Mouse (Mus musculus) midbrain, embryonic 12.5 days (tissue): ENCODE results near the gene Ap2b1. TPM values are rescaled to one million over a fixed set of nuclear protein-coding genes. Genes with fewer than 3 reads are reported as not detected.

Source experiments
- ATAC-seq: fragments of 200-750 bp; cut with Nextera tagmentation; 2 replicates; pipeline ENCODE4 v1.8.0; 2017; ENCODE audit warnings: low read depth, moderate TSS enrichment, moderate library complexity; ENCODE audit not compliant: low FRiP score
- H3K27ac ChIP-seq: fragments of 300-500 bp; sonication (generic); replicated peaks from 2 replicates; pipeline ENCODE4 v1.5.1; 2016; ENCODE audit warnings: mild to moderate bottlenecking
- H3K27me3 ChIP-seq: fragments of 300-500 bp; sonication (generic); 2 replicates; pipeline ENCODE4 v1.6.1; 2016; ENCODE audit warnings: mild to moderate bottlenecking
- H3K36me3 ChIP-seq: fragments of 300-500 bp; sonication (generic); 2 replicates; pipeline ENCODE4 v1.6.1; 2016
- H3K4me1 ChIP-seq: fragments of 300-500 bp; sonication (generic); 2 replicates; pipeline ENCODE4 v1.6.1; 2016
- H3K4me2 ChIP-seq: fragments of 300-500 bp; sonication (generic); replicated peaks from 2 replicates; pipeline ENCODE4 v1.6.1; 2016; ENCODE audit warnings: mild to moderate bottlenecking, moderate library complexity
- H3K4me3 ChIP-seq: fragments of 300-500 bp; sonication (generic); 2 replicates; pipeline ENCODE4 v1.5.1; 2016; ENCODE audit warnings: mild to moderate bottlenecking
- H3K9ac ChIP-seq: fragments of 300-500 bp; sonication (generic); replicated peaks from 2 replicates; pipeline ENCODE4 v1.6.1; 2016; ENCODE audit warnings: mild to moderate bottlenecking, moderate library complexity
- H3K9me3 ChIP-seq: fragments of 300-500 bp; sonication (generic); 2 replicates; pipeline ENCODE4 v1.6.1; 2016; ENCODE audit warnings: mild to moderate bottlenecking
- WGBS: fragments of 180-500 bp; shearing (Covaris S2); methylation state at CpG from one replicate; pipeline ENCODE4 v1.1.7; 2016; 5-methylcytosine and 5-hydroxymethylcytosine counted together
- polyA plus RNA-seq: library from polyadenylated mRNA; unstranded; fragments of >200 nt; fragmentation: Nextera tagmentation; extraction: Ambion mirVana; gene quantifications from 2 replicates; pipeline ENCODE4 v1.2.1, GENCODE M21; 2016

Ap2b1 gene
- polyA plus RNA-seq, 1 experiment from 2014 or later = 107 TPM

DNA sequence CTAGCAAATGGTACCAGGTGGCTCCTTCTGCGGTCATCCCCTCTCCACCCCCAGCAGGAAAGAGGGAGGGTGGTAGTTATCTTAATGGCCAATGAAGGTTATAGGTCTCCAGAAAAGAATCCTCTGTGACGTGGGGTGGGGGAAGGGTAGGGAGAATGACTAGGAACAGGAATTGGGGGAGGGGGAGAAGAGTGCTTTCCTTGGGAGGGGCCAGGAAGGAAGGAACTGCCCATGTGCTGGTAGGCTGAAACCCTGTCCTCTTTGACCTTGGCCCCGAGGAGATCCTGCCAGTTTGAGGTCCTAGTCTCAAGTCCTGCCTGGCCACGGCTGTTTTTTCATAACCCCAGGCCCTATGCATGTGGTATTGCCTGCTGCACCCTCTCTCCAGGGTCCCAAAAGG lies 150.5 kb downstream of the Ap2b1 start:
- H3K27ac ChIP-seq = no peak overlapping the region
- peaks cover 18% of the 10 kb centered on the region for H3K4me1 ChIP-seq
- no peak overlapping the region for H3K4me2 ChIP-seq
- H3K36me3 ChIP-seq = no peaks in the 10 kb centered on the region
- 70% methylated on average over 4 of the region's 4 CpGs for WGBS
- no peak overlapping the region for H3K9ac ChIP-seq
- H3K9me3 ChIP-seq = no peaks in the 10 kb centered on the region
- H3K27me3 ChIP-seq = peaks cover 56% of the 10 kb centered on the region
- H3K4me3 ChIP-seq = no peak overlapping the region
- ATAC-seq = no peak

GRCm38 (mm10) chr11:83450550-83450949 lies 151.7 kb downstream of the Ap2b1 start:
- H3K4me2 ChIP-seq = no peak overlapping the region
- no peak for ATAC-seq
- no peak overlapping the region for H3K9ac ChIP-seq
- no peak overlapping the region for H3K4me3 ChIP-seq
- H3K9me3 ChIP-seq = no peaks in the 10 kb centered on the region
- peaks cover 15% of the 10 kb centered on the region for H3K4me1 ChIP-seq
- peaks cover 56% of the 10 kb centered on the region for H3K27me3 ChIP-seq
- no peak overlapping the region for H3K27ac ChIP-seq
- no peaks in the 10 kb centered on the region for H3K36me3 ChIP-seq
- WGBS = 19% methylated on average over 1 of the region's 1 CpGs

GRCm38 (mm10) chr11:83451281-83451680 lies 152.5 kb downstream of the Ap2b1 start:
- no peak overlapping the region for H3K27ac ChIP-seq
- no peaks in the 10 kb centered on the region for H3K9me3 ChIP-seq
- H3K4me3 ChIP-seq = no peak overlapping the region
- no peak for ATAC-seq
- H3K36me3 ChIP-seq = no peaks in the 10 kb centered on the region
- H3K4me1 ChIP-seq = peaks cover 15% of the 10 kb centered on the region
- WGBS = 91% methylated on average over 10 of the region's 10 CpGs
- peaks cover 56% of the 10 kb centered on the region for H3K27me3 ChIP-seq
- H3K9ac ChIP-seq = no peak overlapping the region
- H3K4me2 ChIP-seq = no peak overlapping the region

DNA sequence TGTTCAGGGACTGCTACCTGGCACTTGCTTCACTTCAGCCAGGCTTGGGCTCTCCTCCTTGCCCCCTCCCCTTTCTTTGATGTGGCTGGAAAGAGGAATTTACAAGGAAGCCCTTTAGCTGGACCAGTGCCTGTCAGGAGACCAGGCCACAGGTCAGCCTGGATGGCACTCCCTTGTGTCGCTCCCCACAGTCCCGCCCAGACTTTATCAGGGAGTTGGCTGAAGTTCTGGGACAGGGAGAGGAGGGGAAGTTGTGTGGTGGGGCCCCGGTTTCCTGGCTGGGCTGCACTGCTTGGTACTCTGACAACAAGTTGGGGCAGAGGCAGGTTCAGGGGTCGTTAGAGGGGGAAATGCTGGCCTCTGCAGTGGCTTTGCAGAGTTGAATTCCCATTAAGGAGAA lies 155.7 kb downstream of the Ap2b1 start:
- Histone ChIP-seq H3K9ac (no peak overlapping the region), H3K9me3 (no peaks in the 10 kb centered on the region), H3K27me3 (peaks cover 43% of the 10 kb centered on the region), H3K36me3 (no peaks in the 10 kb centered on the region), H3K4me1 (peaks cover 15% of the 10 kb centered on the region), H3K4me3 (no peak overlapping the region), H3K4me2 (no peak overlapping the region), H3K27ac (no peak overlapping the region)
- no peak for ATAC-seq
- 41% methylated on average over 4 of the region's 4 CpGs for WGBS

Other genes starting within 250 kb of the Ap2b1 start
- 1.4 and 1.6 TPM in 2 replicates for gene Slfn2, start 233.9 kb upstream of the Ap2b1 start, polyA plus RNA-seq
- not detected in 2 replicates for gene Slfn1, start 182.2 kb upstream of the Ap2b1 start, polyA plus RNA-seq
- not detected in 2 replicates for gene Slfn4, start 123.8 kb upstream of the Ap2b1 start, polyA plus RNA-seq
- 0.14 and 0.35 TPM in 2 replicates for gene Slfn3, start 107.7 kb upstream of the Ap2b1 start, polyA plus RNA-seq
- gene Slfn14, start 12.3 kb upstream of the Ap2b1 start, polyA plus RNA-seq = 0.55 and 0.83 TPM in 2 replicates
- gene Pex12, start 3.6 kb downstream of the Ap2b1 start, polyA plus RNA-seq = 19.7 and 20.1 TPM in 2 replicates
- gene Rasl10b, start 110.1 kb downstream of the Ap2b1 start, polyA plus RNA-seq = 13.6 and 13.9 TPM in 2 replicates
- not detected in 2 replicates for gene Gas2l2, start 130.4 kb downstream of the Ap2b1 start, polyA plus RNA-seq
- gene 1700020L24Rik, start 138.7 kb downstream of the Ap2b1 start, polyA plus RNA-seq = 0.29 TPM in 1 of 2 replicates, not detected in the other
- 2.1 and 3.3 TPM in 2 replicates for gene Mmp28, start 164.0 kb downstream of the Ap2b1 start, polyA plus RNA-seq
- 13.3 and 17.0 TPM in 2 replicates for gene Taf15, start 174.1 kb downstream of the Ap2b1 start, polyA plus RNA-seq
- gene Heatr9, start 223.2 kb downstream of the Ap2b1 start, polyA plus RNA-seq = 0.12 TPM in 1 of 2 replicates, not detected in the other
- gene Ccl5, start 231.5 kb downstream of the Ap2b1 start, polyA plus RNA-seq = not detected in 2 replicates